Mouse (Mus musculus) heart, postnatal 36 days (tissue): ENCODE measurements around the gene Ntf5. TPM values are rescaled to one million over a fixed set of nuclear protein-coding genes. Genes with fewer than 3 reads are reported as not detected.
A peak's percentile ranks its signal among the peaks of the same experiment; 100 is the strongest.

Experiments
- DNase-seq, 2 experiments: peaks; one replicate each; pipeline ENCODE4 v3.0.0; 2021 to 2022
- intact Hi-C: fragments of 180-260 bp; cut with DNase I; formaldehyde crosslinking; loops from one replicate; pipeline ENCODE4 v1.15.1; 2025
- total RNA-seq, 2 experiments: library from RNA; stranded (reverse); gene quantifications; 2 replicates each; pipeline ENCODE4 v1.2.3; 2021

Gene Ntf5
- total RNA-seq, 2 experiments from 2014 or later = 0.30 TPM; not detected in 1

- DNase-seq = no peak
- intact Hi-C loops = no loop called here
Observed at GRCm38 (mm10) chr7:45401521-45402085, 11.9 kb upstream of the Ntf5 start.

DNA sequence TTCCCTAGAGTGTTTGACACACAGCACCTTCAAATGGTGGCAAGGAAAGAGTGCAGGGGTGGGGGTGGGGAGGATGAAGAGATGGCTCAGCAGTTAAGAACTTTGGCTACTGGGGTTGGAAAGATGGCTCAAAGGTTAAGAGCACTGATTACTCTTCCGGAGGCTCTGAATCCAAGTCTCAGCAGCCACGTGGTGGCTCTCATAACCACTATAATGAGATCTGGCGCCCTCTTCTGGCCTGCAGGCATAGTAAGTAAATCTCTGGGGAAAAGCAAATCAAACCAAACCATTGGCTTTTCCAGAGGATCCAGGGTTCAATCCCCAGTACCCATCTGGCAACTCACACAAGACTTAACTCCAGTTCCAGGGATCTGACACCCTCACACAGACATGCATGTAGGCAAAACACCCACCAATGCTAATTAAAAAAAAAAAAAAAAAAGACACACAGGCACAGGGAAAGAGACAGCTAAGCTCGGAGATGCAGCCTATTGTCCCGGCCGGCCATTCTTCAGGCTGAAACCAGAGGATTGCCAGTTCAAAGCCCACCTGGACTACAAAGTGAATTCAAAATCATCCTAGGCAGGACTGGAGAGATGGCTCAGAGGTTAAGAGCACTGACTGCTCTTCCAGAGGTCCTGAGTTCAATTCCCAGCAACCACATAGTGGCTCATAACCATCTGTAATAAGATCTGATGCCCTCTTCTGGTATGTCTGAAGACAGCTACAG lies 9.8 kb upstream of the Ntf5 start:
- DNase-seq = peak; percentile 51 to 63
- intact Hi-C loops = no loop called here

GRCm38 (mm10) chr7:45405091-45406075 lies 8.1 kb upstream of the Ntf5 start, which contains the start of gene Kcna7:
Gene Kcna7 (plus strand): TSS chr7:45405653.
- intact Hi-C loops = loop anchor here (2.0 kb wide), 1 partner anchor 27 kb away; no protein-coding TSS in a partner anchor

DNA sequence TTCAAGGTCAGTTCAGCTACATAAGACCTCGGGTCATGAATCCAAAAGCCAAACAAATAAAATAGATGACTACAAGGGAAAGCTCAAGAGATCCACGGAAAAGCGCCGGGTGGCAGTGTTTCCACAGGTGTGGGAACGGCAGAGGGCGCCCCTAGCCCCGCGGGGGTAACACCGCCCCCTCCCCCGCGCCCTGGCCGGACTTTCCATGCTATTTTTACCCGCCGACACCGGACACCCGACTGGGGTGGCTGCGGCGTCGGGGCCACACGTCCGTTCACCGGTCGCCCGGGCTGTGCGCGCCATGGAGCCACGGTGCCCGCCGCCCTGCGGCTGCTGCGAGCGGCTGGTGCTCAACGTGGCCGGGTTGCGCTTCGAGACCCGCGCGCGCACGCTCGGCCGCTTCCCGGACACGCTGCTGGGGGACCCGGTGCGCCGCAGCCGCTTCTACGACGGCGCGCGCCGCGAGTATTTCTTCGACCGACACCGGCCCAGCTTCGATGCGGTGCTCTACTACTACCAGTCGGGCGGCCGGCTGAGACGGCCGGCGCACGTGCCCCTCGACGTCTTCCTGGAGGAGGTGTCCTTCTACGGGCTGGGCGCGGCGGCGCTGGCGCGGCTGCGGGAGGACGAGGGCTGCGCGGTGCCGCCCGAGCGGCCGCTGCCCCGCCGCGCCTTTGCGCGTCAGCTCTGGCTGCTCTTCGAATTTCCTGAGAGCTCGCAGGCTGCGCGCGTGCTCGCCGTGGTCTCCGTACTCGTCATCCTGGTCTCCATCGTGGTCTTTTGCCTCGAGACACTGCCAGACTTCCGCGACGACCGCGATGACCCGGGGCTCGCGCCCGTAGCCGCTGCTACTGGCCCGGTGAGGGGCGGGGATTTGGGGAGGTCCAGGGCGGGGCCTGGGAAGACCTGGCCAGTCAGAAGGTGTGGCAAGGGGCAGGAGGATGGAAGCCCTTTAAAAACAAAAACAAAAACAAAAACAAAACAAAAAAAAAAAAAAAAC lies 7.0 kb upstream of the Ntf5 start:
- peak; percentile 43 to 54 for DNase-seq
- intact Hi-C loops = loop anchor here (2.0 kb wide), 1 partner anchor 26 kb away; no protein-coding TSS in a partner anchor

More at GRCm38 (mm10) chr7:45405091-45406075, 8.1 kb upstream of the Ntf5 start, which contains the start of gene Kcna7:
- peak; percentile 82 to 88 for DNase-seq

- no peak for DNase-seq
- intact Hi-C loops = loop anchor here (2.0 kb wide), 1 partner anchor 25 kb away; no protein-coding TSS in a partner anchor
Observed at GRCm38 (mm10) chr7:45407836-45408235, 5.7 kb upstream of the Ntf5 start.

- no peak for DNase-seq
- intact Hi-C loops = no loop called here
Observed at GRCm38 (mm10) chr7:45408351-45408750, 5.1 kb upstream of the Ntf5 start.

DNA sequence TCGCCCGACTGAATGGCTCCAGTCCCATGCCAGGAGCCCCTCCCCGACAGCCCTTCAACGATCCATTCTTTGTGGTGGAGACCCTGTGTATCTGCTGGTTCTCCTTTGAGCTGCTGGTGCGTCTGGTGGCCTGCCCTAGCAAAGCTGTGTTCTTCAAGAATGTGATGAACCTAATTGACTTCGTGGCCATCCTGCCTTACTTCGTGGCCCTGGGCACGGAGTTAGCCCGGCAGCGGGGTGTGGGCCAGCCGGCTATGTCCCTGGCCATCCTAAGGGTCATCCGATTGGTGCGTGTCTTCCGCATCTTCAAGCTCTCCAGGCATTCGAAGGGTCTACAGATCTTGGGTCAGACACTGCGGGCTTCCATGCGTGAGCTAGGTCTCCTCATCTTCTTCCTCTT lies 4.5 kb upstream of the Ntf5 start:
- intact Hi-C loops = no loop called here
- no peak for DNase-seq

DNA sequence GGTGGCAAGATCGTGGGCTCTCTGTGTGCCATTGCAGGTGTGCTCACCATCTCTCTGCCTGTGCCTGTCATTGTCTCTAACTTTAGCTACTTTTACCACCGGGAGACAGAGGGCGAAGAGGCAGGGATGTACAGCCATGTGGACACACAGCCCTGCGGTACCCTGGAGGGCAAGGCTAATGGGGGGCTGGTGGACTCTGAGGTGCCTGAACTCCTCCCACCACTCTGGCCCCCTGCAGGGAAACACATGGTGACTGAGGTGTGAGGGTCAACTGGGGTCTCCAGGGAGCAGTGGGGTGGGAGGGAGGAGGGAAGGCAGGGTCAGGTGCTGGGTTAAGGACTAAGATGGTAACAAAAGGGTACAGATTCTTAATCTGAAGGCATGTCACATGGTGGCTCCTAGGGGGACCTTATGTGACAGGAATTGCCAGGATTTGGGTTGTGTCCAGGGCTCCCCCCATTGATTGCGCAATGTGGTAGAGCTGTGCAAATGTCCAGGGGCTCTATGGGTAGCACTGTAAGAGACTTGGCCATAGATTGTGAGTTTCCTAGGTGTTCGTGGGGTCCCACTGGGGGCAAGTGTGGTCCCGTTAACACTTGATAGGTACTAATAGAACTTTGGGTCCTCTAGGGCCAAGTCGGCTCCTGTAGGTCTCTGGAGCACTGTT lies 3.9 kb upstream of the Ntf5 start:
- intact Hi-C loops = no loop called here
- no peak for DNase-seq

DNA sequence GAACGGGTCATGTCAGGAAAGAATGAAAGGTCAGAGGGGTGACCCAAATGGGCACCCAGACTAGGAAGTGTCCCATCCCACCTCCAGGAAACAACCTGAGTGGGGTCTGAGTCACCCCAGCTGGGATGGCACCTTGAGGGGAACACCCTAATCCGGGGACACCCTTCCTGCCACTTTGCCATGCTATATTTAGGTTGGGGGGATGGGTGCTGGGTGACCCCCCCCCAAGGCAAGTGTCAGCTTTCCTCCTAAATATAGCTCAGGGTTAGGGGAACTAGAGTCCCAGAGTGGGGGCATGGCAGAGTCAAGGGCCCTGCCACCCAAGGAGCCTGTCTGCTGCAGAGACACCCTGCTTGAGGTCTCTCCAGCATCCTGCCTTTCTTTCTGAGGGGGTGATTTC lies 1.1 kb upstream of the Ntf5 start:
- intact Hi-C loops = no loop called here
- no peak for DNase-seq

GRCm38 (mm10) chr7:45413864-45414739 lies 607 bp downstream of the Ntf5 start:
- intact Hi-C loops = no loop called here

GRCm38 (mm10) chr7:45414740-45415224 lies 1.3 kb downstream of the Ntf5 start:
- DNase-seq = no peak
- intact Hi-C loops = no loop called here

More at GRCm38 (mm10) chr7:45413864-45414739, 607 bp downstream of the Ntf5 start:
- DNase-seq = no peak

DNA sequence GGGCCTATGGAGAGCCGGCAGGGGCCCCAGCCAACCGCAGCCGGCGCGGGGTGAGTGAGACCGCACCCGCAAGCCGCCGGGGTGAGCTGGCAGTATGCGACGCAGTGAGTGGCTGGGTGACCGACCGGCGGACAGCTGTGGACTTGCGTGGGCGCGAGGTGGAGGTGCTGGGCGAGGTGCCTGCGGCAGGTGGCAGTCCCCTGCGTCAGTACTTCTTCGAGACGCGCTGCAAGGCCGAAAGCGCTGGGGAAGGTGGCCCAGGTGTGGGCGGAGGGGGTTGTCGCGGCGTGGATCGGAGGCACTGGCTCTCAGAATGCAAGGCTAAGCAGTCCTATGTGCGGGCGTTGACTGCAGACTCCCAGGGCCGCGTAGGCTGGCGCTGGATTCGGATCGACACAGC lies 2.1 kb downstream of the Ntf5 start:
- DNase-seq = no peak
- intact Hi-C loops = no loop called here

DNA sequence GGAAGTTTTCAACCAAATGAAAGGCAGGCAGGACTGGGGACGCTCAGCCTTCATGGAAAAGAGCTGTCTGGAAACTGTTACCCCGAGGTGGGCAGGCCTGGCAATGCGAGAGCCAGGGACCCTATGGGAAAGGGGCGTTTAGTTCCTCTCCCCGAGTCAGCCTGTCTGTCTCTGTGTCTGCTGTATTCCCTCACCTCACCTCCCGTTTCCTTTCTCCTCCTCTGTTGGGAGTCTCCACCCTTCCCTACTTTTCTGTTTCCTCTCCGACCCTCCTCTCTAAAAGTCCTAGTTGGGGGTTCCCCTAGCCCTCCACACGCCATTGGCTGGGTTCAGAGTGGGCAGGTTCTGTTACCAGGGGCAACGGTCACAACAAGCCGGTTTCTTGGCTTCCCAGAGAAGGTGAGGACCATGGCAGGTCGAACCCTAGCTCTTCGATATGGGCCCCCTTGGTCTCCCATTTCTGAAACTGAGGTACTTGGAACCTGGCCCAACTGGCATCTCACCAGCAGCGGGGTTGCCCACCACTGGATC lies 4.5 kb downstream of the Ntf5 start:
- intact Hi-C loops = no loop called here
- DNase-seq = no peak

GRCm38 (mm10) chr7:45419859-45420614 lies 6.5 kb downstream of the Ntf5 start:
- DNase-seq = no peak
- intact Hi-C loops = no loop called here

- intact Hi-C loops = no loop called here
- no peak for DNase-seq
Observed at GRCm38 (mm10) chr7:45420615-45420919, 7.1 kb downstream of the Ntf5 start, which contains the start of gene Lhb. Gene Lhb (plus strand): TSS chr7:45420820.

DNA sequence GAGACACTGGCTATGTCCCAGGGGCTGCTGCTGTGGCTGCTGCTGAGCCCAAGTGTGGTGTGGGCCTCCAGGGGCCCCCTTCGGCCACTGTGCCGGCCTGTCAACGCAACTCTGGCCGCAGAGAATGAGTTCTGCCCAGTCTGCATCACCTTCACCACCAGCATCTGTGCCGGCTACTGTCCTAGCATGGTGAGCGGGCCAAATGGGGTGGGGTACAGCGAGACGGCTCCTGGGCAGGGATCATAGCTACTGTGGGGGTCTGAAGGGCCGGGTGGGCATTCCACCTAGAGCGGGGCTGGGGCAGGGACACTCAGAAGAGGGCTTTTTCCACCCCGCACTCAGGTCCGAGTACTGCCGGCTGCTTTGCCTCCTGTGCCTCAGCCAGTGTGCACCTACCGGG lies 7.7 kb downstream of the Ntf5 start:
- DNase-seq = no peak
- intact Hi-C loops = no loop called here

- no peak for DNase-seq
- intact Hi-C loops = no loop called here
Observed at GRCm38 (mm10) chr7:45426556-45426955, 13.1 kb downstream of the Ntf5 start.
